Mouse (Mus musculus) limb, embryonic 15.5 days (tissue): Measurements from ENCODE around the gene Vmn2r14. TPM values are rescaled to one million over a fixed set of nuclear protein-coding genes. Genes with fewer than 3 reads are reported as not detected.
"Not testable (repeated sequence)": the region's sequence is repeated elsewhere in the genome, so short reads cannot be mapped to it uniquely, and the experiment has no call there.

Source experiments
- ATAC-seq: fragments of 200-750 bp; cut with Nextera tagmentation; 2 replicates; pipeline ENCODE4 v1.8.0; 2017; ENCODE audit warnings: low read depth, moderate TSS enrichment; ENCODE audit not compliant: insufficient number of reproducible peaks, low FRiP score, low TSS enrichment
- H3K27ac ChIP-seq: fragments of 300-500 bp; sonication (generic); 2 replicates; pipeline ENCODE4 v1.5.1; 2015; ENCODE audit warnings: moderate library complexity, mild to moderate bottlenecking, inconsistent platforms
- H3K27me3 ChIP-seq: fragments of 300-500 bp; sonication (generic); 2 replicates; pipeline ENCODE4 v1.6.1; 2015; ENCODE audit warnings: inconsistent platforms
- H3K36me3 ChIP-seq: fragments of 300-500 bp; sonication (generic); 2 replicates; pipeline ENCODE4 v1.6.1; 2015; ENCODE audit warnings: inconsistent platforms
- H3K4me1 ChIP-seq: fragments of 300-500 bp; sonication (generic); 2 replicates; pipeline ENCODE4 v1.6.1; 2015; ENCODE audit warnings: inconsistent platforms
- H3K4me2 ChIP-seq: fragments of 300-500 bp; sonication (generic); 2 replicates; pipeline ENCODE4 v1.6.1; 2015; ENCODE audit warnings: mild to moderate bottlenecking, inconsistent platforms
- H3K4me3 ChIP-seq: fragments of 300-500 bp; sonication (generic); 2 replicates; pipeline ENCODE4 v1.5.1; 2015; ENCODE audit warnings: mild to moderate bottlenecking, inconsistent platforms
- H3K9ac ChIP-seq: fragments of 300-500 bp; sonication (generic); 2 replicates; pipeline ENCODE4 v1.6.1; 2015; ENCODE audit warnings: inconsistent platforms
- H3K9me3 ChIP-seq: fragments of 300-500 bp; sonication (generic); 2 replicates; pipeline ENCODE4 v1.6.1; 2016; ENCODE audit warnings: inconsistent platforms
- WGBS: fragments of 180-500 bp; shearing (Covaris S2); methylation state at CpG from one replicate; pipeline ENCODE4 v1.1.7; 2015; 5-methylcytosine and 5-hydroxymethylcytosine counted together
- polyA plus RNA-seq: library from polyadenylated mRNA; unstranded; fragments of >200 nt; fragmentation: Nextera tagmentation; extraction: Ambion mirVana; gene quantifications from 2 replicates; pipeline ENCODE4 v1.2.1, GENCODE M21; 2015

The Vmn2r14 gene
- polyA plus RNA-seq, result not detected in 2 replicates

DNA sequence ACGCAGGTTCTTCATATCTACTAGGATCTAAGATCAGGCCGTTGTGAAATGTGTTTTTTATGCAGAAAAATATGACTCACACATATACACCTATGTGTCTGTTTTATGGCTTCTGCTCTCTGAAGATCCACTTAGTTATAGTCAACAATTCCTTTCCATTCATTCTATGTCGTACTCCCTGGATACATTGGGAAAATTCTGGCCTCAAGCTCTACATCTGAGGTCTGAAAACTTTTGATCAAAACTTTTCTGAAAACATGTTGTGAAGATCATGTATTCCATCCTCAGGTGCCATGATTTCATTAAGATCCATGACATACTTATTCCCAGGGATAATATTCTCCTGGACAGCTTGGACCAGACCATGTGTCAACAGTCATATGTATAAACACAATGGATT is at the start of gene Vmn2r14:
Vmn2r14 (minus strand) TSS at position 101 of the 400 bp plus-strand sequence.
- Histone ChIP-seq H3K4me1 (no peaks in the 10 kb centered on the region), H3K27me3 (no peaks in the 10 kb centered on the region), H3K9ac (no peak within 1 kb of the TSS), H3K9me3 (no peaks in the 10 kb centered on the region), H3K4me2 (no peak within 1 kb of the TSS), H3K36me3 (no peaks in the 10 kb centered on the region), H3K4me3 (no peak within 1 kb of the TSS), H3K27ac (no peak within 1 kb of the TSS)
- no peak for ATAC-seq
- 65% methylated on average over 3 of the region's 3 CpGs for WGBS

DNA sequence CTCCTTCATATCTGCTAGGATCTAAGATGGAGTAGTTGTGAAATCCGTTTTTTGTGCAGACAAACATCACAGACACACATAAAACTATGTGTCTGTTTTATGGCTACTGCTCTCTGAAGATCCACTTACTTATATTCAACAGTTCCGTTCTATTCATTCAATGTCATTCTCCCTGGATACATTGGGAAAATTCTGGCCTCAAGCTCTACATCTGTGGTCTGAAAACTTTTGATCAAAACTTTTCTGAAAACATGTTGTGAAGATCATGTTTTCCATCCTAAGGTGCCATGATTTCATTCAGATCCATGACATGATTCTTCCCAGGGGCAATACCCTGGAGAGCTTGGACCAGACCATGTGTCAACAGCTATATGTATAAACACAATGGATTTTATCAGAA is 32.4 kb downstream of the Vmn2r14 start, which contains the start of gene Vmn2r13:
Vmn2r13 (minus strand) TSS at position 101 of the 400 bp plus-strand sequence.
- not testable (repeated sequence) for H3K36me3 ChIP-seq, H3K4me3 ChIP-seq, H3K27me3 ChIP-seq, ATAC-seq, H3K9ac ChIP-seq, H3K4me1 ChIP-seq, H3K4me2 ChIP-seq, H3K27ac ChIP-seq, H3K9me3 ChIP-seq
- 55% methylated on average over 2 of the region's 2 CpGs for WGBS

DNA sequence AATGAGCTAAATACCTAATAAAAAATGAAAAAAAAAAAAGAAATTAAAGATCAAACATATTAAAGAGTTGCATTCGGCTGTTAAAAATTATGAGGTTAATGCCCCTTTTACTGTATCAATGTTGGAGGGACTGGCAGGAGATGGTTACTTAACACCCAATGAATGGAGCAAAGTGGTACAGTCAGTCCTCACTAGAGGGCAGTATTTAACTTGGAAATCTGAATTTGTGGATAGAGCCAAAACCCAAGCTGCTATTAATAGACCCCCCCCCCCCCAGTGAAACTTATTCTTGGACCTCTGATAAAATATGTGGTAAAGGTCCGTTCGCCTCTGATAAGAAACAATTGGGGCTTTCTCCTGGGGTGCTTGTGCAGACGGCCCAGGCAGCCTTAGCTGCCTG is 57.7 kb downstream of the Vmn2r14 start:
- not testable (repeated sequence) for H3K4me3 ChIP-seq, H3K9me3 ChIP-seq, ATAC-seq, H3K4me1 ChIP-seq, H3K36me3 ChIP-seq, H3K4me2 ChIP-seq, H3K9ac ChIP-seq, H3K27ac ChIP-seq, H3K27me3 ChIP-seq
- 83% methylated on average over 4 of the region's 4 CpGs for WGBS

Other genes with a start within 250 kb of the Vmn2r14 start
- not detected in 2 replicates for gene Vmn2r10, start 218.2 kb downstream of the Vmn2r14 start, polyA plus RNA-seq
- gene Vmn2r11, start 165.1 kb downstream of the Vmn2r14 start, polyA plus RNA-seq, result not detected in 2 replicates
- not detected in 2 replicates for gene Vmn2r12, start 126.8 kb downstream of the Vmn2r14 start, polyA plus RNA-seq
- not detected in 2 replicates for gene Vmn2r13, start 32.5 kb downstream of the Vmn2r14 start, polyA plus RNA-seq
- gene Vmn2r15, start 72.9 kb upstream of the Vmn2r14 start, polyA plus RNA-seq, result not detected in 2 replicates
- gene Vmn2r16, start 105.5 kb upstream of the Vmn2r14 start, polyA plus RNA-seq, result not detected in 2 replicates
- not detected in 2 replicates for gene Vmn2r17, start 195.0 kb upstream of the Vmn2r14 start, polyA plus RNA-seq